Mouse (Mus musculus): Measurements from ENCODE around the gene Map4k5. TPM values are rescaled to one million over a fixed set of nuclear protein-coding genes. Genes with fewer than 3 reads are reported as not detected.

Map4k5 gene
- total and polyA plus RNA-seq, 3 experiments: 7.0 to 8.5 TPM; not detected in 1

GRCm38 (mm10) chr12:69803196-69803595 lies 89.8 kb downstream of the Map4k5 start:
- H3K27me3 ChIP-seq (ENCODE audit: control insufficient read depth in 1 of 2, insufficient read depth in 2 of 2, low read length in 2 of 2): no peaks in the 10 kb centered on the region
- H3K27ac ChIP-seq (ENCODE audit: control insufficient read depth, low read depth, low read length): no peak overlapping the region
- H3K9ac ChIP-seq (ENCODE audit: control insufficient read depth, low read depth, low read length, poor library complexity, severe bottlenecking): no peak overlapping the region
- no peak overlapping the region for H3K4me3 ChIP-seq (ENCODE audit: control insufficient read depth in 1 of 2, insufficient read depth in 1 of 2, low read depth in 2 of 2, low read length in 2 of 2)
- no peak for DNase-seq (ENCODE audit: low read depth, low spot score)
- no peaks in the 10 kb centered on the region for H3K9me3 ChIP-seq (replicated peaks; ENCODE audit: insufficient read depth, low read length)
- peaks cover 2 to 6% of the 10 kb centered on the region in 2 experiments; a peak in 3 of 4 replicates for H3K4me1 ChIP-seq (ENCODE audit: control insufficient read depth in 1 of 2, insufficient read depth in 2 of 2, low read length in 2 of 2)
- H3K79me2 ChIP-seq (ENCODE audit: control insufficient read depth, insufficient read depth, low read length, poor library complexity): no peaks in the 10 kb centered on the region
- no peaks in the 10 kb centered on the region; a peak in 3 of 4 replicates for H3K36me3 ChIP-seq (ENCODE audit: control insufficient read depth in 1 of 2, insufficient read depth in 2 of 2, low read length in 2 of 2)
- TF ChIP-seq MXI1 (IDR thresholded peaks at IDR 0.05; ENCODE audit: low read depth, low read length) (no peak), GATA1 (IDR thresholded peaks at IDR 0.05; ENCODE audit: low read depth, low read length) (no peak)

- H3K36me3 ChIP-seq (ENCODE audit: control insufficient read depth in 1 of 2, insufficient read depth in 2 of 2, low read length in 2 of 2): no peaks in the 10 kb centered on the region
- H3K4me1 ChIP-seq (ENCODE audit: control insufficient read depth in 1 of 2, insufficient read depth in 2 of 2, low read length in 2 of 2): no peaks in the 10 kb centered on the region
- no peak overlapping the region for H3K9ac ChIP-seq (ENCODE audit: control insufficient read depth, low read depth, low read length, poor library complexity, severe bottlenecking)
- DNase-seq (ENCODE audit: low read depth, low spot score): no peak
- H3K27me3 ChIP-seq (ENCODE audit: control insufficient read depth in 1 of 2, insufficient read depth in 2 of 2, low read length in 2 of 2): no peaks in the 10 kb centered on the region
- no peaks in the 10 kb centered on the region for H3K9me3 ChIP-seq (replicated peaks; ENCODE audit: insufficient read depth, low read length)
- no peak for TF ChIP-seq POLR2AphosphoS5 (IDR thresholded peaks at IDR 0.05; ENCODE audit: borderline replicate concordance, low read depth, low read length)
- no peak for TF ChIP-seq BHLHE40 (IDR thresholded peaks at IDR 0.05; ENCODE audit: borderline replicate concordance, low read depth, low read length)
- no peak for TF ChIP-seq ZKSCAN1 (IDR thresholded peaks at IDR 0.05; ENCODE audit: low read depth, low read length)
- TF ChIP-seq TBP (IDR thresholded peaks at IDR 0.05; ENCODE audit: low read depth, low read length): no peak
- no peak for TF ChIP-seq SMC3 (IDR thresholded peaks at IDR 0.05; ENCODE audit: low read depth, low read length)
- TF ChIP-seq USF1 (IDR thresholded peaks at IDR 0.05; ENCODE audit: low read depth, low read length): no peak
- H3K79me2 ChIP-seq (ENCODE audit: control insufficient read depth, insufficient read depth, low read length, poor library complexity): no peaks in the 10 kb centered on the region
- no peak overlapping the region for H3K4me3 ChIP-seq (ENCODE audit: control insufficient read depth in 1 of 2, insufficient read depth in 1 of 2, low read depth in 2 of 2, low read length in 2 of 2)
- H3K27ac ChIP-seq (ENCODE audit: control insufficient read depth, low read depth, low read length): no peak overlapping the region
Measured at GRCm38 (mm10) chr12:69800586-69800985, 92.4 kb downstream of the Map4k5 start.

GRCm38 (mm10) chr12:69796311-69796710 lies 96.7 kb downstream of the Map4k5 start:
- H3K4me3 ChIP-seq (ENCODE audit: control insufficient read depth in 1 of 2, insufficient read depth in 1 of 2, low read depth in 2 of 2, low read length in 2 of 2): no peak overlapping the region
- peaks cover 0 to 4% of the 10 kb centered on the region in 2 experiments; a peak in 2 of 4 replicates for H3K27me3 ChIP-seq (ENCODE audit: control insufficient read depth in 1 of 2, insufficient read depth in 2 of 2, low read length in 2 of 2)
- no peaks in the 10 kb centered on the region for H3K79me2 ChIP-seq (ENCODE audit: control insufficient read depth, insufficient read depth, low read length, poor library complexity)
- no peak overlapping the region for H3K9ac ChIP-seq (ENCODE audit: control insufficient read depth, low read depth, low read length, poor library complexity, severe bottlenecking)
- no peak for DNase-seq (ENCODE audit: low read depth, low spot score)
- H3K36me3 ChIP-seq (ENCODE audit: control insufficient read depth in 1 of 2, insufficient read depth in 2 of 2, low read length in 2 of 2): no peaks in the 10 kb centered on the region; a peak in 1 of 4 replicates
- no peaks in the 10 kb centered on the region for H3K9me3 ChIP-seq (replicated peaks; ENCODE audit: insufficient read depth, low read length)
- H3K27ac ChIP-seq (ENCODE audit: control insufficient read depth, low read depth, low read length): no peak overlapping the region
- TF ChIP-seq CHD1 (IDR thresholded peaks at IDR 0.05; ENCODE audit: low read depth, low read length) (no peak), NELFE (IDR thresholded peaks at IDR 0.05; ENCODE audit: low read depth, low read length) (no peak), ZNF384 (IDR thresholded peaks at IDR 0.05; ENCODE audit: low read depth, low read length) (no peak), CTCF (IDR thresholded peaks at IDR 0.05 in 2 of 3, conservative IDR thresholded peaks at IDR 0.05 in 1 of 3; ENCODE audit: control insufficient read depth in 1 of 3, insufficient read depth in 1 of 3, low read depth in 2 of 3, low read length in 3 of 3, poor library complexity in 1 of 3, severe bottlenecking in 1 of 3) (no peak), E2F4 (IDR thresholded peaks at IDR 0.05; ENCODE audit: borderline replicate concordance, low read depth, low read length) (no peak), TBP (IDR thresholded peaks at IDR 0.05; ENCODE audit: low read depth, low read length) (no peak), MAZ (IDR thresholded peaks at IDR 0.05; ENCODE audit: low read depth, low read length) (no peak), POLR2AphosphoS2 (IDR thresholded peaks at IDR 0.05; ENCODE audit: low read length) (no peak)
- no peaks in the 10 kb centered on the region for H3K4me1 ChIP-seq (ENCODE audit: control insufficient read depth in 1 of 2, insufficient read depth in 2 of 2, low read length in 2 of 2)
